Mouse (Mus musculus): ENCODE data around the gene Setd3.

- TF ChIP-seq GATA1 (IDR thresholded peaks at IDR 0.05; ENCODE audit: borderline replicate concordance, low read length): no peak
- TF ChIP-seq CTCF (IDR thresholded peaks at IDR 0.05; ENCODE audit: low read depth, low read length): peak; percentile 77
- TF ChIP-seq TAL1 (conservative IDR thresholded peaks at IDR 0.05; ENCODE audit: low read depth, low read length): no peak
- TF ChIP-seq POLR2AphosphoS5 (IDR thresholded peaks at IDR 0.05; ENCODE audit: insufficient replicate concordance, low read depth, low read length): no peak
These were observed 29.8 kb upstream of the Setd3 start for GRCm38 (mm10) chr12:108208726-108209438.
